Mouse (Mus musculus) lung, embryonic 14.5 days (tissue): ENCODE data around the gene Hist1h3d. TPM values are rescaled to one million over a fixed set of nuclear protein-coding genes. Genes with fewer than 3 reads are reported as not detected.
"Not testable (repeated sequence)": the region's sequence is repeated elsewhere in the genome, so short reads cannot be mapped to it uniquely, and the experiment has no call there.

Experiments
- ATAC-seq: fragments of 200-750 bp; cut with Nextera tagmentation; 2 replicates; pipeline ENCODE4 v1.8.0; 2017; ENCODE audit warnings: mild to moderate bottlenecking, moderate TSS enrichment, moderate library complexity; ENCODE audit not compliant: insufficient read depth
- DNase-seq: peaks from one replicate; pipeline ENCODE4 v3.0.0-alpha.2; 2015
- H3K27ac ChIP-seq: fragments of 300-500 bp; sonication (generic); 2 replicates; pipeline ENCODE4 v1.5.1; 2014; ENCODE audit warnings: low read depth, mild to moderate bottlenecking, moderate library complexity
- H3K27me3 ChIP-seq: fragments of 300-500 bp; sonication (generic); 2 replicates; pipeline ENCODE4 v1.6.1; 2014; ENCODE audit warnings: low read length, control low read depth; ENCODE audit not compliant: insufficient read depth
- H3K36me3 ChIP-seq: fragments of 300-500 bp; sonication (generic); 2 replicates; pipeline ENCODE4 v1.6.1; 2014; ENCODE audit warnings: control low read depth; ENCODE audit not compliant: insufficient read depth
- H3K4me1 ChIP-seq: fragments of 300-500 bp; sonication (generic); 2 replicates; pipeline ENCODE4 v1.6.1; 2014; ENCODE audit warnings: antibody characterized with exemption, control low read depth; ENCODE audit not compliant: insufficient read depth
- H3K4me2 ChIP-seq: fragments of 300-500 bp; sonication (generic); 2 replicates; pipeline ENCODE4 v1.6.1; 2014; ENCODE audit warnings: mild to moderate bottlenecking
- H3K4me3 ChIP-seq: fragments of 300-500 bp; sonication (generic); 2 replicates; pipeline ENCODE4 v1.5.1; 2014; ENCODE audit warnings: low read depth, low read length
- H3K9ac ChIP-seq: fragments of 300-500 bp; sonication (generic); 2 replicates; pipeline ENCODE4 v1.6.1; 2014
- H3K9me3 ChIP-seq: fragments of 300-500 bp; sonication (generic); 2 replicates; pipeline ENCODE4 v1.6.1; 2016; ENCODE audit warnings: low read depth, low read length, control low read depth
- CTCF ChIP-seq: IDR thresholded peaks from 2 replicates; pipeline ENCODE4 v1.5.1; 2016; ENCODE audit warnings: antibody characterized with exemption, low read depth
- WGBS: fragments of 180-500 bp; shearing (Covaris S2); extraction: QIAGEN DNeasy Blood & Tissue Kit; methylation state at CpG from one replicate; pipeline ENCODE4 v1.1.7; 2014; 5-methylcytosine and 5-hydroxymethylcytosine counted together
- polyA plus RNA-seq: library from polyadenylated mRNA; unstranded; fragments of >200 nt; fragmentation: Nextera tagmentation; extraction: Ambion mirVana; gene quantifications from 2 replicates; pipeline ENCODE4 v1.2.1, GENCODE M21; 2014

Hist1h3d gene
- polyA plus RNA-seq, 1 experiment from 2014 or later: 13.9 TPM

DNA sequence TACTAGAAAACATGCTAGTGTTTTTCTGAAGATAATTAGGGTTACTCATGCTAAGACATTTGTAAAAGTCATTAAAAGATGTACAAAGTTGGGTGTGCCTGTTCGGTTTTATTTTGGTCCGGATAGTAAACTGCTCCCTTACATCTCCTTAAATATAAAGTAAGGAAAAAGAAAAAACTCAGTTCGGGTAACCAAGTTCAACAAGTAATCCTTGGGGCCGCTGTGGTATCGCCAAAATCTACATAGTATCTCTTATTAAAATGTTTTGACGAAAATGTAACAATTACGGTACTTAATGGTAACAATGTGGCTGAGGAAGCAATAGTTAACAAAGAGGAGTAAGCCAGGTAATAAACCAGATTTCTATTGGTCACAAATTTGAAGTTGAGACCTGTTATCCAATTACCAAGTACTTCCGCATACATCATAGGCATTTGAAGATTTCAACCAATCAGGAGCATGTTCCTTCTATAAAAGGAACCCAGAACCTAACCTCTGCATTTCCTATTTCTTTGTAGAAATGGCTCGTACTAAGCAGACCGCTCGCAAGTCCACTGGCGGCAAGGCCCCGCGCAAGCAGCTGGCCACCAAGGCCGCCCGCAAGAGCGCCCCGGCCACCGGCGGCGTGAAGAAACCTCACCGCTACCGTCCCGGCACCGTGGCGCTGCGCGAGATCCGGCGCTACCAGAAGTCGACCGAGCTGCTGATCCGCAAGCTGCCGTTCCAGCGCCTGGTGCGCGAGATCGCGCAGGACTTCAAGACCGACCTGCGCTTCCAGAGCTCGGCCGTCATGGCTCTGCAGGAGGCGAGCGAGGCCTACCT lies 31.4 kb upstream of the Hist1h3d start, which contains the start of gene Hist1h3f:
Gene Hist1h3f, plus strand, starts transcription at position 88 of the 822 bp plus-strand sequence.
- Histone ChIP-seq H3K27ac (peak within 1 kb of the TSS; percentile 96), H3K27me3 (no peaks in the 10 kb centered on the region), H3K9me3 (no peaks in the 10 kb centered on the region), H3K9ac (peak within 1 kb of the TSS; percentile 66), H3K36me3 (no peaks in the 10 kb centered on the region), H3K4me2 (peak within 1 kb of the TSS; percentile 86), H3K4me1 (no peaks in the 10 kb centered on the region), H3K4me3 (peak within 1 kb of the TSS; percentile 44)
- WGBS: under 1% methylated on average over 30 of the region's 45 CpGs
- peak; percentile 91 for ATAC-seq
- DNase-seq: peak; percentile 97
- TF ChIP-seq CTCF: no peak

DNA sequence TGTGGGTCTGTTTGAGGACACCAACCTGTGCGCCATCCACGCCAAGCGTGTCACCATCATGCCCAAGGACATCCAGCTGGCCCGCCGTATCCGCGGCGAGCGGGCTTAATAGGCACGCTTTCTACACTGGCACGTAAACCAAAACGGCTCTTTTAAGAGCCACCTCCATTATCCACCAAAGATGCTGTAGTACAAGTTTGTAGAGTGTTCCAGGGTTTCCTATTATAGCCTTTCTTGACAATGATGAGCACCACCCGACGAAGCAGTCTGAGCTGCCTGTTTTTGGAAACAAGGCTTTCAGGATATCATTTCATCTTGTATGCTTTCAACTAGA lies 30.8 kb upstream of the Hist1h3d start:
- peak; percentile 0; the same call in 1 of the 2 replicates for ATAC-seq
- Histone ChIP-seq H3K4me3 (peak overlapping the region; percentile 36), H3K4me2 (peak overlapping the region; percentile 86), H3K27ac (peak overlapping the region; percentile 96; the same call in 1 of the 2 replicates), H3K9ac (peak overlapping the region; percentile 62)
- not testable (repeated sequence) for DNase-seq, H3K4me1 ChIP-seq, H3K36me3 ChIP-seq, H3K9me3 ChIP-seq, H3K27me3 ChIP-seq
- WGBS: 0% methylated on average over 11 of the region's 14 CpGs

DNA sequence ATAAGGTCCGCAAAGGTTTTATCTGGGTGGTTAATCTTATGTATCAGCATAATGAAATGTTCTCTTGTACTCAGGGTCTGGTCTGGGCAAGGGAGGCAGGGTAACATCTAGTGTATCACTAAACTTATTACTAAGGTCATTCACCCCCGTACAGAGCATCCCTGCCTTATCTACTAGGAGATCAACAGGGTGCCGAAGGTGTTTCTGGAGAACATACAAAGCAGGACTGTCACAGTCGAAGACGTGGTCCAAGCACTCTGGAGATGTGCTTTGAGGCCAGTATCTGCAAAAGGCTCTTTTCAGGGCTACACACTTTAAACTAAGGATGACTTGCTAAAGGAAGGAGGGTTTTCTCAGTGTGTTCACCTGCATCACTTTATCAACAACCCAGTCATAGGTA lies 28.9 kb upstream of the Hist1h3d start:
- ATAC-seq (no peak), DNase-seq (no peak)
- H3K4me3 ChIP-seq: peak overlapping the region; percentile 6; the same call in 1 of the 2 replicates
- no peaks in the 10 kb centered on the region; the same call in 1 of the 2 replicates for H3K4me1 ChIP-seq
- H3K27me3 ChIP-seq: no peaks in the 10 kb centered on the region
- TF ChIP-seq CTCF: no peak
- peak overlapping the region; percentile 48; the same call in 1 of the 2 replicates for H3K4me2 ChIP-seq
- H3K9me3 ChIP-seq: no peaks in the 10 kb centered on the region
- H3K27ac ChIP-seq: peak overlapping the region; percentile 67; the same call in 1 of the 2 replicates
- H3K9ac ChIP-seq: no peak overlapping the region
- no peaks in the 10 kb centered on the region for H3K36me3 ChIP-seq
- WGBS: 56% methylated on average over 5 of the region's 5 CpGs

DNA sequence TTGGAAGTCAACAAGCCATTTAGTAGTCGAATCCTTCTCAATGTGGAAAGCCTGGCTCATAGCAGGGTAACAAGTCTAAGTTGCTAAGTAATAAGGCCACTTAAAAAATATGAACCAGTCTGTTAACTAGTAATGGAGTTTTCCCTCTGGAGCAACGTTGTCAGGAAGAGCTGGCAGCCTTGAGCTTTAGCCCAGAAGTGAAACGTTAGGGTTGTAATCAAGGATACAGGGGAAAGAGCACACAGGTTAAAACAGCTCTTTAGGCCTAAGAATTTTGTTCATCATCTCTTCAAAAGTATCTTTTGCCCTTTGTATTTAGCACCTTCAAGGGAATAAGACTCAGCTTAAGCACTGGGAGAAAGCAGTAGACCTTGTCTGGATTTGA lies 24.8 kb upstream of the Hist1h3d start:
- Histone ChIP-seq H3K4me3 (peak overlapping the region; percentile 46), H3K9ac (peak overlapping the region; percentile 72), H3K9me3 (no peaks in the 10 kb centered on the region), H3K36me3 (no peaks in the 10 kb centered on the region), H3K4me2 (peak overlapping the region; percentile 76), H3K27me3 (no peaks in the 10 kb centered on the region), H3K4me1 (peaks cover 4% of the 10 kb centered on the region; the same call in 1 of the 2 replicates), H3K27ac (peak overlapping the region; percentile 98)
- DNase-seq (peak; percentile 68), ATAC-seq (no peak)
- 2% methylated on average over 3 of the region's 3 CpGs for WGBS
- no peak for TF ChIP-seq CTCF

DNA sequence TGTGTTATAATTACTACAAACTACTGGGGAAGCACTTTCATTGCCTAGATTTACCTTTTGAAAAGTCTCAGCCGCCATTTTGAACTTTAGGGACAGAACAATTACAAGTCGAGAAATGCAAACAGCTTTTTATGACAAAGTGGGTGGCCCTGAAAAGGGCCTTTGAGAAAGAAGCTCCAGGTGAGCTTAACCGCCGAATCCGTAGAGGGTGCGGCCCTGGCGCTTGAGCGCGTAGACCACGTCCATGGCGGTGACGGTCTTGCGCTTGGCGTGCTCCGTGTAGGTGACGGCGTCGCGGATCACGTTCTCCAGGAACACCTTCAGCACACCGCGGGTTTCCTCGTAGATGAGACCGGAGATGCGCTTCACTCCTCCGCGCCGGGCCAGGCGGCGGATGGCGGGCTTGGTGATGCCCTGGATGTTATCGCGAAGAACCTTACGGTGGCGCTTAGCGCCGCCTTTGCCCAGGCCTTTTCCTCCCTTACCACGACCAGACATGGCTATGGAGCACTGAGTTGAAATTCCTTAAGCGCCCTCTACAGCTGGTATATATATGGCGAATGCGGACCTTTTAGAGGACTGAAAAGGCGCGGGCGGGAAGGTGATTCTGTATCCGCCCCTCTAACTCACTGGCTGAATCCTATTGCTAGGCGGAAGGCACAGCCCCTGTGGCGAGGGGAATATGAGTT lies 24.3 kb upstream of the Hist1h3d start, which contains the start of gene Hist1h4f:
Gene Hist1h4f, minus strand, starts transcription at position 503 of the 689 bp plus-strand sequence.
- H3K27ac ChIP-seq: peak within 1 kb of the TSS; percentile 98
- H3K36me3 ChIP-seq, H3K4me1 ChIP-seq, H3K27me3 ChIP-seq, H3K9me3 ChIP-seq: not testable (repeated sequence)
- peak within 1 kb of the TSS; percentile 76 for H3K4me2 ChIP-seq
- WGBS: under 1% methylated on average over 47 of the region's 47 CpGs
- ATAC-seq (peak; percentile 82), DNase-seq (peak; percentile 98)
- H3K9ac ChIP-seq: peak within 1 kb of the TSS; percentile 72
- H3K4me3 ChIP-seq: peak within 1 kb of the TSS; percentile 46

DNA sequence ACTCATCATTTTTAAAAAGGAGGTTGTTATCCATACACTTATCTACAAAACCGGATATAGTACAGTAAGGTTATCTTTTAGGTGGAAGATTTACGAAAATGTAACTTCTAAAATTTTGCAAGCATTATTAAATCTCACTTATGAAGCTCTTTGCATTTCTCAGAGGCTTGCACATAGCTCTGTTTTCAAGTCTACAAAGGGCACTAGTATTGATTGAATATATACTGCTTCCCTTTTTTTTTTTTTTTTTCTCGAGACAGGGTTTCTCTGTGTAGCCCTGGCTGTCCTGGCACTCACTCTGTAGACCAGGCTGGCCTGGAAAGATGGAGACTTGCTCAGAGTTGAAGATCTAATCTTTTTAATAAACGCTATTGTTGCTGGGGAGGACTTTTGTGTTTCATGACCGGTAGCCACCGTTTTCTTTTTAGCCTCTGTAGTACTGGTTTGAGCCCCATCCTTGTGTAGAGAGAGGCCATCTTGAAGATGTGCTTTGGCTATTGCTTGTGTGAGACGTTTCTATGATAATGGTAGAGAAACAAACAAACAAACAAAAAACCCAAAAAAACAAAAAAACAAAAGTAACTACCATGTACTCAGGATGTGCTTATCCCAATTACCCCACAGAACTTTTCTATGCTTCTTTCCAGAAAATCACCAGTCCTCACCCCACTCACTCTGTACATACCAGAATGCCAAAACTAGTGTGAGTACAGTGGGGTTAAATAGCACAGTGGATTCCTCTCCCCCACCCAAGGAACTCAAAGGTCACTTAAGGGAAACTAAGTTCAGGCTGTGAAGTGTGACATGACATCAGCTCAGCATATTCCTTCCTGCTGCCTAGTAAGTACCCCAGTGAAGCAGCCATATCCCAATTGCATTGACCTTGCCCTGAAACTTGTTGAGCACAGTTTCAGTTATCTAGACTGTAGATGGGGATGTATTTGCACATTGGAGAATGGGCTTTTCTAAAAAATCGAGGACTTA lies 23.3 kb upstream of the Hist1h3d start:
- H3K4me3 ChIP-seq: peak overlapping the region; percentile 46; the same call in 1 of the 2 replicates
- H3K4me1 ChIP-seq: peaks cover 8% of the 10 kb centered on the region
- H3K9me3 ChIP-seq: no peaks in the 10 kb centered on the region
- peak overlapping the region; percentile 76 for H3K4me2 ChIP-seq
- no peaks in the 10 kb centered on the region for H3K36me3 ChIP-seq
- no peak for TF ChIP-seq CTCF
- H3K27ac ChIP-seq: peak overlapping the region; percentile 98
- no peaks in the 10 kb centered on the region for H3K27me3 ChIP-seq
- no peak for ATAC-seq
- peak overlapping the region; percentile 13 for H3K9ac ChIP-seq
- 38% methylated on average over 8 of the region's 8 CpGs for WGBS
- no peak for DNase-seq
